Mouse (Mus musculus): ENCODE measurements around the gene Zc3h6. TPM values are rescaled to one million over a fixed set of nuclear protein-coding genes. Genes with fewer than 3 reads are reported as not detected.

Zc3h6 gene
- polyA plus RNA-seq (2015; fragmentation: Nextera tagmentation; extraction: Ambion mirVana) = 1.2 and 1.3 TPM in 2 replicates

DNA sequence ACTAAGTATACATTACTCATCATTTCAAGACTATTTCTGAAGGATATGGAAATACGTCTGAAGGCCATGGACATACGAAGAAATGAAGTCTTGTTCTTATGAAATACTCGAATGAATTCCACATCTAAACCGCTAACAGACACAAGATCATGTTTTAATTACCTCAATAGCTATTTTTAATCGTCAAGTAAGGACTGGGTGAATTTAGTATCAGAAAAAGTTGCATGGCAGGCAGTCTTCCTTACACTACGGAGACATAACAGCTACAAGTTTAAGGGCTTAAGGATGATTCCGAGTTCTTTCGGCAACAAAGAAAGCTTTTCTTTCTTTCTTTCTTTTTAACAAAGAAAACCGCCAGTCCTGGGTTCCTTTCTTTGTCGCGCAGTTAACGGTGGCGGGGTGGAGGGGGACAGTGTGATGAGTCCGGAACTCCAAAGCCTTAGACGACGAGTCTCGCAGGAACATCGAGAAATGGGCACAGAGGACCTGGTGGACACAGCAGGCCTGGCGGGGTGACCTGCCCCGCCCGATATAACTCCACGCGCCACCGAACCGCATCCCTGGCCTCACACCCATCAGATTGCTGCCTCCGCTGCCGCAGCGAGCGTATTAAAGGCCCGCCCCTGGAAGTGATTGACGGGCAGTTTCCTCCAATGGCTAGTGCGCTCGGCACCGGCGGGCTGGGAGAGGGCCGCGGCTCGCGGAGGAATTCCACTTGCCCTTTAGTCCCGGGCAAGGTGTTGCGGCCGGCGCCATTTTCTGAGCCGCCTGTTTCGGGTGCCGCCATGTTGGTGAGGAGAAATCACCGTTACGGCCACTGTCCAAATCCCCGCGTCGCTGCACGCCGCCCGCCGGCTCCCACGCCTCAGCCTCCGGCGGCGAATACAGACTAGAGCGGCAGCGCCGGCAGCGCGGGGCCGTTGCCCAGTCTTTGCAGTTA lies at the start of gene Zc3h6:
TSS of gene Zc3h6 (plus strand) at position 762 of the 940 bp plus-strand sequence.
- Histone ChIP-seq H3K4me2 (ENCODE audit: low read depth, low read length) (peak within 1 kb of the TSS; percentile 61), H3K36me3 (ENCODE audit: control insufficient read depth, insufficient read depth, low read length) (no peaks in the 10 kb centered on the region), H3K27me3 (ENCODE audit: control insufficient read depth, insufficient read depth, low read depth, low read length) (no peaks in the 10 kb centered on the region), H3K4me3 (ENCODE audit: low read length) (peak within 1 kb of the TSS; percentile 91), H3K4me1 (replicated peaks; ENCODE audit: control insufficient read depth, insufficient read depth, low read length) (peaks cover 3% of the 10 kb centered on the region; the same call in 1 of the 2 replicates), H3K9me3 (ENCODE audit: control insufficient read depth, low read length) (no peaks in the 10 kb centered on the region), H3K9ac (ENCODE audit: low read length) (peak within 1 kb of the TSS; percentile 96), H3K27ac (ENCODE audit: low read length) (peak within 1 kb of the TSS; percentile 100)
- under 1% methylated on average over 65 of the region's 65 CpGs for WGBS
- peak; percentile 98 for ATAC-seq (ENCODE audit: low read depth)

- Histone ChIP-seq H3K27ac (ENCODE audit: low read length) (no peak overlapping the region), H3K9ac (ENCODE audit: low read length) (no peak overlapping the region), H3K27me3 (ENCODE audit: control insufficient read depth, insufficient read depth, low read depth, low read length) (no peaks in the 10 kb centered on the region), H3K36me3 (ENCODE audit: control insufficient read depth, insufficient read depth, low read length) (peaks cover 6% of the 10 kb centered on the region), H3K4me3 (ENCODE audit: low read length) (no peak overlapping the region), H3K9me3 (ENCODE audit: control insufficient read depth, low read length) (no peaks in the 10 kb centered on the region), H3K4me1 (replicated peaks; ENCODE audit: control insufficient read depth, insufficient read depth, low read length) (no peaks in the 10 kb centered on the region), H3K4me2 (ENCODE audit: low read depth, low read length) (no peak overlapping the region)
- no peak for ATAC-seq (ENCODE audit: low read depth)
- 83% methylated on average over 4 of the region's 4 CpGs for WGBS
Observed at GRCm38 (mm10) chr2:128924799-128925198, 42.4 kb upstream of the Zc3h6 start.

DNA sequence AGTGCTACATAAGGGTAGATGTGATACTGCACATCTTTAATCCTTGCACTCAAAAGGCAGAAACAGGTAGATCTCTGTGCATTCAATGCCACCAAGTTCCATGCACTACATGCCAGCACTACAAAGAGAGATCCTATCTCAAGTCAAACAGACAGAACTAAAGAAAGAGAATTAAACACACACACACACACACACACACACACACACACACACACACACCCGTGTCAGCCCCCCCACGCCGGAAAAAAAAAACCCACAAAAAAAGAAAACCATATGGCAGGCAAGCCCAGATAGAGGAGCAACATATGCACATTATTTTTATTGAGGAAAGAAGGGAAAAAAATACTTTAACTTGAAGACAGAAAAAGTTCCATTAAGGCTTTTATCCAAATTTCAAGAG lies 38.8 kb upstream of the Zc3h6 start:
- WGBS = 40% methylated on average over 3 of the region's 3 CpGs
- Histone ChIP-seq H3K9me3 (ENCODE audit: control insufficient read depth, low read length) (no peaks in the 10 kb centered on the region), H3K36me3 (ENCODE audit: control insufficient read depth, insufficient read depth, low read length) (peaks cover 15% of the 10 kb centered on the region)

DNA sequence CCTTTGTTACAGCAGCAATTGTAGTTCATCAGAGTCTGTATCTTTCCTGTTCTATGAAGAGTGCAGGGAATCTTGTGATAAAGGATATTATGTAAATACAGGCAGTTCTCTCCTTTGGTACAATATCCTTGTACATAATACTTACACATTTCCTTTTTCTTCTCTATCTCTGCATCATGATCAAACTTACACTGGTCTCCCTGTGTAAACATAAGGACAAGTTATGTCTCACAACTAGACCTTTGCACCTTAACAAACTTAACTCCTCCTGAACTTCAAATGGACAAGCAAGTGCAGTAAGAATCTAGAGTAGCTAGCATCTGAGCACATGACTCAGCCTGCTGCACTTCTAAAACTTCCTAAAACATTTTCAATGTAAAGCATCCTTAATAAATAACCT lies 36.5 kb upstream of the Zc3h6 start:
- no peak overlapping the region for H3K9ac ChIP-seq (ENCODE audit: low read length)
- ATAC-seq (ENCODE audit: low read depth) = no peak
- no peaks in the 10 kb centered on the region for H3K9me3 ChIP-seq (ENCODE audit: control insufficient read depth, low read length)
- H3K27ac ChIP-seq (ENCODE audit: low read length) = no peak overlapping the region
- H3K27me3 ChIP-seq (ENCODE audit: control insufficient read depth, insufficient read depth, low read depth, low read length) = no peaks in the 10 kb centered on the region
- H3K4me3 ChIP-seq (ENCODE audit: low read length) = no peak overlapping the region
- H3K4me2 ChIP-seq (ENCODE audit: low read depth, low read length) = no peak overlapping the region
- no peaks in the 10 kb centered on the region for H3K4me1 ChIP-seq (replicated peaks; ENCODE audit: control insufficient read depth, insufficient read depth, low read length)
- H3K36me3 ChIP-seq (ENCODE audit: control insufficient read depth, insufficient read depth, low read length) = peaks cover 11% of the 10 kb centered on the region

More for the DNA sequence above, 38.8 kb upstream of the Zc3h6 start:
- no peaks in the 10 kb centered on the region for H3K4me1 ChIP-seq (replicated peaks; ENCODE audit: control insufficient read depth, insufficient read depth, low read length)
- H3K4me3 ChIP-seq (ENCODE audit: low read length) = no peak overlapping the region
- no peaks in the 10 kb centered on the region for H3K27me3 ChIP-seq (ENCODE audit: control insufficient read depth, insufficient read depth, low read depth, low read length)
- H3K9ac ChIP-seq (ENCODE audit: low read length) = no peak overlapping the region
- H3K4me2 ChIP-seq (ENCODE audit: low read depth, low read length) = no peak overlapping the region
- ATAC-seq (ENCODE audit: low read depth) = no peak
- H3K27ac ChIP-seq (ENCODE audit: low read length) = no peak overlapping the region

DNA sequence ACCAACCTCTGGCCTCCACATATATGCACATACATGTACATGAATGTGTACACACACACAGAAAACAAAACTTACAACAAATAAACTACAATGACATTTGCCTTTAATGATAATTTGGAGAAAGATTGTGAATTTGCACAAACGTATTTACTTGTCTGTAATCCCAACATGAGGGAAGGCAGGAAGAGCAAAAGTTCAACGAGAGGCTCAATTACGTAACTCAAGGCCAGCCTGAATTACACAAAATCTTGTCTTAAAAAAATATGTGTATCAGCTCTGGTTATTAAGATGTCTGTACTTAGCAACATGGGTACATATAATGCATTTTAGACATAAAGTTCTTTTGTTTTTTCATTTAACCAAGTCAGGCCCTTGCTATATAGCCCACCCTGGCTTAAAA lies 30.9 kb upstream of the Zc3h6 start:
- no peak overlapping the region for H3K4me2 ChIP-seq (ENCODE audit: low read depth, low read length)
- no peaks in the 10 kb centered on the region for H3K27me3 ChIP-seq (ENCODE audit: control insufficient read depth, insufficient read depth, low read depth, low read length)
- H3K4me1 ChIP-seq (replicated peaks; ENCODE audit: control insufficient read depth, insufficient read depth, low read length) = no peaks in the 10 kb centered on the region
- WGBS = 66% methylated on average over 3 of the region's 3 CpGs
- H3K9ac ChIP-seq (ENCODE audit: low read length) = no peak overlapping the region
- H3K4me3 ChIP-seq (ENCODE audit: low read length) = no peak overlapping the region
- H3K27ac ChIP-seq (ENCODE audit: low read length) = no peak overlapping the region
- H3K36me3 ChIP-seq (ENCODE audit: control insufficient read depth, insufficient read depth, low read length) = peaks cover 4% of the 10 kb centered on the region; the same call in 1 of the 2 replicates
- H3K9me3 ChIP-seq (ENCODE audit: control insufficient read depth, low read length) = no peaks in the 10 kb centered on the region
- ATAC-seq (ENCODE audit: low read depth) = no peak

DNA sequence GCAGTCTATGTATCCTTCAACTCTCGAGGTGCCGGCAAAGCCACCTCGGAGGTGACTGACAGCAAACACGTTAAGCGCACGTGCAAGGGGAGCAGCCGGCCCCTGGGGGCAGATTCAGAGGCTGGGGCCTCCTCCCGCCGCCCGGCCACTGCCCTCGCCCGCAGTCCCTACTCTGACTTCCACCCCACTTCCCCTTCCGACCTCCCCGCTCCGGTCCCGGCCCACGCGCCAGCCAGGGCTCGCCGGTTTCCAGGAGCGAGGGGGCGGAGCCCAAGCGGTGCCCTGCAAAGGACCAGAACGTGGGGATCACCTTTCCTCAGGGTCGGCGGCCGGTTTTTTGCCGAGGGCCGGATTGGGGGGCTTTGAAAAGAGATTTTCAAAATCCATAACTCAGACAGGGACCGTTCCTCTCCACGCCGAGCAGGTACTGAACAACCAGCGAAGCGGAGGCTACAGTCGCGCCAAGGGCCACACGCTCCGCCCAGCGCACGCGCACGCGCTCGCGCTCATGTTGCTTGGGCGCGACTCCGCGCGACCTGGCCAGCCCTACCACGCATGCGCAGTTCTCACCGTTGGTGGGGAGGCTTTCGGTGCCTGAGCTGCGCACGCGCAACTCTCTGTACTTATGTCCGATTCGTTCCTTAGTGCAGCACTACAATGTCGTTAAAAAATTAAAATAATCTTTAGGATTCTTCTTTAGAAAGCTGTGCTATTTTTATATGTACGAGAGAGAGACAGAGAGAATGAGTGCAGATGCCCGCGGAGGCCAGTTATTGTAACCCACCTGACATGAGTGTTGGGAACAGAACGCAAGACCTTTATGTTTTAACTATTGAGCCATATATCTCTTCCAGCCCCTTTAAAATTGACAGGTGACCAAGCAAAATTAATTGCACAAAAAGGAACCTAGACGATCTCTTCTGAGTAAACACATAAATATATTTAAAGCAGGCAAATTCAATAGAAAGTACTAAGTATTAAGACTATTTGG lies 23.4 kb upstream of the Zc3h6 start, which contains the start of gene Zc3h8:
TSS of gene Zc3h8 (minus strand) at position 540 of the 991 bp plus-strand sequence.
- peak within 1 kb of the TSS; percentile 80 for H3K9ac ChIP-seq (ENCODE audit: low read length)
- H3K4me3 ChIP-seq (ENCODE audit: low read length) = peak within 1 kb of the TSS; percentile 81
- H3K27me3 ChIP-seq (ENCODE audit: control insufficient read depth, insufficient read depth, low read depth, low read length) = no peaks in the 10 kb centered on the region
- peak within 1 kb of the TSS; percentile 90 for H3K27ac ChIP-seq (ENCODE audit: low read length)
- H3K4me1 ChIP-seq (replicated peaks; ENCODE audit: control insufficient read depth, insufficient read depth, low read length) = no peaks in the 10 kb centered on the region
- H3K4me2 ChIP-seq (ENCODE audit: low read depth, low read length) = peak within 1 kb of the TSS; percentile 84
- H3K9me3 ChIP-seq (ENCODE audit: control insufficient read depth, low read length) = no peaks in the 10 kb centered on the region
- WGBS = 1% methylated on average over 65 of the region's 65 CpGs
- no peaks in the 10 kb centered on the region for H3K36me3 ChIP-seq (ENCODE audit: control insufficient read depth, insufficient read depth, low read length)
- ATAC-seq (ENCODE audit: low read depth) = peak; percentile 96

DNA sequence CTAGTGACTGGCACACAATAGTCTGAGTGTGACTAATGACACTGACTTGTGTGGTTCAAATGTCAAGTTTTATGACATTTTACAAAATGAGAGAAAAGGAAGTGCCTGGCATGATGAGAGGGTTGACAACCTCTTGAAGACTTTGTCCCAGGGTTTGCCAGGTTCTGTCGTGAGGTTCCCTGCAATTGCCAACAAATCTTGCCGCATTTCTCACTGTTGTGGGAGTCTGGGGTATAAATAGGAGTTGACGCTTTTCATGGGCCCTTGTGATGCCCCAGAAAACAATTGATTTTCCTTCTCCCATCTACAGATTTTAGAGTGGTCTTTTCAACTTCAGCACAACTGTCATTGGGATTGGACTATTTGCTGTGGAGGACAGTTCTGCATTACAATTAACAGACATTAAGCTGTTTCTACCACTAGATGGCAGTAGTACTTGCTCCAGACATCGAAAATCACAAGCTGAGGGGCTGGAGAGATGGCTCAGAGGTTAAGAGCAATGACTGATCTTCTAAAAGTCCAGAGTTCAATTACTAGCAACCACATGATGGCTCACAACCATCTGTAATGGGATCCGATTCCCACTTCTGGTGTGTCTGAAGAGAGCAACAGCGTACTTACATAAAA lies 19.1 kb upstream of the Zc3h6 start:
- Histone ChIP-seq H3K4me3 (ENCODE audit: low read length) (no peak overlapping the region), H3K9ac (ENCODE audit: low read length) (no peak overlapping the region), H3K27ac (ENCODE audit: low read length) (no peak overlapping the region), H3K4me2 (ENCODE audit: low read depth, low read length) (no peak overlapping the region), H3K36me3 (ENCODE audit: control insufficient read depth, insufficient read depth, low read length) (no peaks in the 10 kb centered on the region), H3K27me3 (ENCODE audit: control insufficient read depth, insufficient read depth, low read depth, low read length) (no peaks in the 10 kb centered on the region), H3K9me3 (ENCODE audit: control insufficient read depth, low read length) (no peaks in the 10 kb centered on the region), H3K4me1 (replicated peaks; ENCODE audit: control insufficient read depth, insufficient read depth, low read length) (no peaks in the 10 kb centered on the region)
- ATAC-seq (ENCODE audit: low read depth) = no peak
- WGBS = 28% methylated on average over 6 of the region's 6 CpGs

DNA sequence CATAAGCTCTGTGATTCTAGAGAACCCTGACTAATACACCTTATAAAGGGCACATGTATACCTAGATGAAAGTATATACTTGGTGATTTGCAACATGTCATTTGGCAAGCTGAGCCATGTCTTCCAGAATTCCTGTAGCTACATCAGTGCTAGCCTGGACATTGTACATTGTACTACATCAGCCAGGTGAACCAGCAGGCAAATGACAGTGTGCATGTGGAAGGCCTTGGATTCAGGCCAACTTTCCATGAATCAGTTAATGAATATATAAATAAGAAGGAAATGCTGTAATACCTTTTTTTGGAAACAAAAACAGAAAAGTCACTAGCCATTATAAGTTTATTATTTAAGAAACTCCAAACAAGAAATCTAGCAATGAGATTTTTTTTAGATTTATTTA lies 13.0 kb upstream of the Zc3h6 start:
- Histone ChIP-seq H3K27ac (ENCODE audit: low read length) (no peak overlapping the region), H3K4me3 (ENCODE audit: low read length) (no peak overlapping the region), H3K9me3 (ENCODE audit: control insufficient read depth, low read length) (no peaks in the 10 kb centered on the region), H3K4me2 (ENCODE audit: low read depth, low read length) (no peak overlapping the region), H3K9ac (ENCODE audit: low read length) (no peak overlapping the region), H3K36me3 (ENCODE audit: control insufficient read depth, insufficient read depth, low read length) (no peaks in the 10 kb centered on the region), H3K4me1 (replicated peaks; ENCODE audit: control insufficient read depth, insufficient read depth, low read length) (no peaks in the 10 kb centered on the region), H3K27me3 (ENCODE audit: control insufficient read depth, insufficient read depth, low read depth, low read length) (no peaks in the 10 kb centered on the region)
- no peak for ATAC-seq (ENCODE audit: low read depth)

All from lung, embryonic 16.5 days (tissue).